In genomic region chr19:32648019-32648571, GRCm38 (mm10) we compare ENCODE assay signal across 11 mouse cellular contexts. TPM values are rescaled to one million over a fixed set of nuclear protein-coding genes. Genes with fewer than 3 reads are reported as not detected.
DNase-seq lines count a peak whose midpoint lies in the region; ATAC-seq and TF ChIP-seq lines count a peak whose summit lies in the region.
"Had no signal": no experiment of that assay in that cellular context is flagged by ENCODE, and none has a peak within 500 bp of the region (broad histone marks: within the 10 kb centered on the region; RNA-seq: fewer than 3 reads in every experiment).

No protein-coding gene starts in this region.

- H3K4me3 ChIP-seq in layer of hippocampus, adult 2 months: no peak overlapping the region
- no peak overlapping the region for H3K4me3 ChIP-seq in liver, embryonic 13.5 days (replicated peaks)
- H3K4me3 ChIP-seq: stomach, embryonic 15.5 days had no signal

- H3K36me3 ChIP-seq in liver, embryonic 13.5 days: peaks cover 7% of the 10 kb centered on the region
- H3K36me3 ChIP-seq: stomach, embryonic 15.5 days had no signal

- H3K27me3 ChIP-seq in liver, embryonic 13.5 days: no peaks in the 10 kb centered on the region
- H3K27me3 ChIP-seq: stomach, embryonic 15.5 days had no signal

- ATAC-seq in liver, embryonic 13.5 days (ENCODE audit: low read depth): peak; percentile 48
- ATAC-seq in cerebellum, adult (ENCODE audit: insufficient number of reproducible peaks, low FRiP score, low TSS enrichment): no peak

- H3K9ac ChIP-seq in liver, embryonic 13.5 days: no peak overlapping the region
- H3K9ac ChIP-seq: stomach, embryonic 15.5 days had no signal

- peaks cover 12% of the 10 kb centered on the region for H3K4me1 ChIP-seq in liver, embryonic 13.5 days (replicated peaks)

- 59% methylated on average over 10 of the region's 10 CpGs for WGBS in liver, embryonic 13.5 days (ENCODE audit: insufficient replicate concordance)

- H3K27ac ChIP-seq in layer of hippocampus, adult 2 months: peak overlapping the region; percentile 61; the same call in 1 of the 2 replicates
- H3K27ac ChIP-seq in liver, embryonic 13.5 days: peak overlapping the region; percentile 22; the same call in 1 of the 2 replicates
- H3K27ac ChIP-seq: macrophage; stomach, embryonic 15.5 days had no signal

- 0 out of 2 replicates have a peak, but pooled peaks cover 5% of the 10 kb centered on the region for H3K9me3 ChIP-seq in liver, embryonic 13.5 days (replicated peaks)
- H3K9me3 ChIP-seq: stomach, embryonic 15.5 days had no signal

- TF ChIP-seq CTCF in layer of hippocampus, adult 2 months (conservative IDR thresholded peaks at IDR 0.05): no peak

- no peak overlapping the region for H3K4me2 ChIP-seq in liver, embryonic 13.5 days
- H3K4me2 ChIP-seq: stomach, embryonic 15.5 days had no signal

- peak; percentile 24 for DNase-seq in adrenal gland, adult 2 months
- no peak for DNase-seq in adrenal gland, postnatal 25 days
- DNase-seq in layer of hippocampus, adult 2 months (ENCODE audit: low spot score in 2 of 2): no peak
- no peak for DNase-seq in layer of hippocampus, postnatal 36 days
- no peak for DNase-seq in liver, embryonic 13.5 days
- peak; percentile 70 for DNase-seq in retina, postnatal 1 day
- no peak for DNase-seq in gastrocnemius, postnatal 10 days
- DNase-seq: gastrocnemius, postnatal 14 days had no signal

RNA-seq across cellular contexts. Expression of gene Papss2, which starts 52.5 kb away (rescaled TPM):
- total RNA-seq in adrenal gland, adult 2 months (2021): 10 to 100 TPM; 11.1 to 20.8 TPM
- 0.91 and 1.1 TPM in 2 replicates for polyA plus RNA-seq in adrenal gland, adult 2 months (2012; rRNA removed)
- 13.4 and 16.4 TPM in 2 replicates for total RNA-seq in adrenal gland, postnatal 25 days (2021)
- 10 to 100 TPM; 14.7 to 15.1 TPM for total RNA-seq in layer of hippocampus, adult 2 months (2021)
- total RNA-seq in layer of hippocampus, postnatal 36 days (2021): 10 to 100 TPM; 11.0 to 12.1 TPM
- 2.1 and 3.2 TPM in 2 replicates for polyA plus RNA-seq in liver, embryonic 13.5 days (2015; fragmentation: Nextera tagmentation; extraction: Ambion mirVana)
- 10 to 100 TPM; 11.4 to 13.2 TPM for total RNA-seq in gastrocnemius, postnatal 10 days (2021)

Comparison
In these comparisons a context has a peak if more than half of its experiments do, and no peak if none do; other contexts are left out.
1. DNase-seq: peak in adrenal gland, adult 2 months (single experiment) and retina, postnatal 1 day (single experiment); none in adrenal gland, postnatal 25 days (single experiment), layer of hippocampus, adult 2 months (0 of 2), layer of hippocampus, postnatal 36 days (0 of 2), liver, embryonic 13.5 days (single experiment) and gastrocnemius, postnatal 10 days (single experiment).